Mouse (Mus musculus): ENCODE results near the gene Gm49361. TPM values are rescaled to one million over a fixed set of nuclear protein-coding genes. Genes with fewer than 3 reads are reported as not detected.

Gm49361 gene
- total and polyA plus RNA-seq, 2 experiments: not detected

- TF ChIP-seq CTCF (IDR thresholded peaks at IDR 0.05; ENCODE audit: low read depth, low read length) (no peak), POLR2A (IDR thresholded peaks at IDR 0.05; ENCODE audit: extremely low read depth, insufficient read depth, low read length) (no peak)
- Histone ChIP-seq H3K9ac (ENCODE audit: low read depth, low read length) (no peak overlapping the region), H3K4me3 (ENCODE audit: insufficient read depth, low read depth, low read length) (no peak overlapping the region), H3K36me3 (ENCODE audit: control insufficient read depth, insufficient read depth, low read length) (peaks cover 53% of the 10 kb centered on the region), H3K79me2 (ENCODE audit: control insufficient read depth, insufficient read depth, low read length) (no peaks in the 10 kb centered on the region), H3K27ac (replicated peaks; ENCODE audit: insufficient read depth, low read depth, low read length) (no peak overlapping the region), H3K4me1 (ENCODE audit: control insufficient read depth, insufficient read depth, low read length) (no peaks in the 10 kb centered on the region), H3K27me3 (ENCODE audit: control insufficient read depth, insufficient read depth, low read length) (no peaks in the 10 kb centered on the region)
- DNase-seq (ENCODE audit: extremely low read depth, low read depth, low spot score): no peak
- 93% methylated on average over 5 of the region's 5 CpGs for WGBS
These were observed 152.6 kb downstream of the Gm49361 start for GRCm38 (mm10) chr14:57593279-57593678.

Other genes with a start within 250 kb of the Gm49361 start
- gene Il17d, start 221.3 kb downstream of the Gm49361 start, total RNA-seq (2014; rRNA removed): not detected in 2 replicates
- 0.17 TPM in 2 replicates for gene Il17d, start 221.3 kb downstream of the Gm49361 start, polyA plus RNA-seq (2012; rRNA removed)
- gene Eef1akmt1, start 174.5 kb downstream of the Gm49361 start, total RNA-seq (2014; rRNA removed): 11.6 and 11.7 TPM in 2 replicates
- 5.6 and 6.2 TPM in 2 replicates for gene Eef1akmt1, start 174.5 kb downstream of the Gm49361 start, polyA plus RNA-seq (2012; rRNA removed)
- 8.0 and 8.1 TPM in 2 replicates for gene Xpo4, start 80.7 kb downstream of the Gm49361 start, total RNA-seq (2014; rRNA removed)
- gene Xpo4, start 80.7 kb downstream of the Gm49361 start, polyA plus RNA-seq (2012; rRNA removed): 1.5 and 1.6 TPM in 2 replicates
- gene Lats2, start 12.3 kb upstream of the Gm49361 start, total RNA-seq (2014; rRNA removed): 8.6 and 9.7 TPM in 2 replicates
- gene Lats2, start 12.3 kb upstream of the Gm49361 start, polyA plus RNA-seq (2012; rRNA removed): 7.6 and 8.8 TPM in 2 replicates
- gene Sap18, start 52.1 kb upstream of the Gm49361 start, total RNA-seq (2014; rRNA removed): 15.2 and 18.8 TPM in 2 replicates
- gene Sap18, start 52.1 kb upstream of the Gm49361 start, polyA plus RNA-seq (2012; rRNA removed): 3.5 and 7.2 TPM in 2 replicates
- gene Ska3, start 80.1 kb upstream of the Gm49361 start, total RNA-seq (2014; rRNA removed): 0.13 and 0.18 TPM in 2 replicates
- not detected in 2 replicates for gene Ska3, start 80.1 kb upstream of the Gm49361 start, polyA plus RNA-seq (2012; rRNA removed)
- gene Mrpl57, start 80.1 kb upstream of the Gm49361 start, total RNA-seq (2014; rRNA removed): 21.4 and 44.6 TPM in 2 replicates
- gene Mrpl57, start 80.1 kb upstream of the Gm49361 start, polyA plus RNA-seq (2012; rRNA removed): 41.4 and 47.5 TPM in 2 replicates
- 9.1 and 9.5 TPM in 2 replicates for gene Zdhhc20, start 144.2 kb upstream of the Gm49361 start, total RNA-seq (2014; rRNA removed)
- 1.5 and 2.3 TPM in 2 replicates for gene Zdhhc20, start 144.2 kb upstream of the Gm49361 start, polyA plus RNA-seq (2012; rRNA removed)